Comparison of ENCODE assay signal across 9 mouse cellular contexts in genomic region chr2:32821041-32821802, GRCm38 (mm10). TPM values are rescaled to one million over a fixed set of nuclear protein-coding genes. Genes with fewer than 3 reads are reported as not detected.
DNase-seq lines count a peak whose midpoint lies in the region; ATAC-seq and TF ChIP-seq lines count a peak whose summit lies in the region.
"Had no signal": no experiment of that assay in that cellular context is flagged by ENCODE, and none has a peak within 500 bp of the region (broad histone marks: within the 10 kb centered on the region; RNA-seq: fewer than 3 reads in every experiment).

No protein-coding gene starts in this region.

- peak; percentile 72 for TF ChIP-seq CTCF in liver, embryonic 14.5 days (IDR thresholded peaks at IDR 0.05; ENCODE audit: low read depth)

- peaks cover 19% of the 10 kb centered on the region for H3K36me3 ChIP-seq in midbrain, embryonic 10.5 days
- H3K36me3 ChIP-seq in midbrain, embryonic 11.5 days (ENCODE audit: control insufficient read depth, insufficient read depth, low read length) = no peaks in the 10 kb centered on the region
- no peaks in the 10 kb centered on the region for H3K36me3 ChIP-seq in liver, embryonic 14.5 days (replicated peaks; ENCODE audit: control insufficient read depth, insufficient read depth, low read depth)

- no peaks in the 10 kb centered on the region for H3K9me3 ChIP-seq in midbrain, embryonic 10.5 days (replicated peaks)
- no peaks in the 10 kb centered on the region for H3K9me3 ChIP-seq in midbrain, embryonic 11.5 days (ENCODE audit: control insufficient read depth, low read length)
- no peaks in the 10 kb centered on the region for H3K9me3 ChIP-seq in liver, embryonic 14.5 days (ENCODE audit: control insufficient read depth, low read length)

- H3K4me1 ChIP-seq in midbrain, embryonic 10.5 days = peaks cover 23% of the 10 kb centered on the region
- peaks cover 7% of the 10 kb centered on the region for H3K4me1 ChIP-seq in midbrain, embryonic 11.5 days (ENCODE audit: control insufficient read depth, insufficient read depth, low read length)
- no peaks in the 10 kb centered on the region for H3K4me1 ChIP-seq in liver, embryonic 14.5 days (replicated peaks; ENCODE audit: control insufficient read depth in 2 of 2, insufficient read depth in 2 of 2, low read length in 1 of 2)

- peak; percentile 74 for DNase-seq in cerebellum, adult 9-10 months
- DNase-seq in cerebellum, adult 9-11 months = no peak
- peak; percentile 40 for DNase-seq in midbrain, embryonic 10.5 days (ENCODE audit: low spot score)
- DNase-seq in midbrain, embryonic 11.5 days (ENCODE audit: low spot score, missing footprints) = no peak
- peak; percentile 13 to 31 (median 16) for DNase-seq in liver, embryonic 14.5 days (ENCODE audit: low read depth in 3 of 3, low spot score in 3 of 3)
- DNase-seq in spleen, postnatal 10 days (ENCODE audit: low spot score in 2 of 2) = peak; percentile 30 to 68
- no peak for DNase-seq in urinary bladder, postnatal 4 days (ENCODE audit: low spot score in 2 of 2)

- no peak for ATAC-seq in midbrain, embryonic 11.5 days (ENCODE audit: low FRiP score)
- peak; percentile 78 for ATAC-seq in common myeloid progenitor, adult 5-6 weeks (replicated peaks; ENCODE audit: low read depth, poor library complexity, severe bottlenecking)
- ATAC-seq in liver, embryonic 14.5 days (ENCODE audit: insufficient read depth) = peak; percentile 51; the same call in 1 of the 2 replicates

- WGBS in midbrain, embryonic 10.5 days = 76% methylated on average over 11 of the region's 11 CpGs
- WGBS in midbrain, embryonic 11.5 days = 73% methylated on average over 11 of the region's 11 CpGs
- WGBS in liver, embryonic 14.5 days (ENCODE audit: insufficient replicate concordance) = 47% methylated on average over 11 of the region's 11 CpGs

- no peak overlapping the region for H3K4me2 ChIP-seq in midbrain, embryonic 11.5 days
- H3K4me2 ChIP-seq in liver, embryonic 14.5 days (ENCODE audit: low read depth) = no peak overlapping the region

- H3K4me3 ChIP-seq in midbrain, embryonic 10.5 days = no peak overlapping the region
- H3K4me3 ChIP-seq in midbrain, embryonic 11.5 days (ENCODE audit: low read depth, low read length) = no peak overlapping the region
- H3K4me3 ChIP-seq in liver, embryonic 14.5 days (ENCODE audit: insufficient read depth in 1 of 2, low read depth in 2 of 2, low read length in 2 of 2) = no peak overlapping the region

- H3K27ac ChIP-seq in midbrain, embryonic 10.5 days (replicated peaks) = no peak overlapping the region
- no peak overlapping the region for H3K27ac ChIP-seq in midbrain, embryonic 11.5 days (ENCODE audit: low read depth, low read length)
- no peak overlapping the region for H3K27ac ChIP-seq in liver, embryonic 14.5 days

- peak; percentile 7; the same call in 1 of the 2 replicates for TF ChIP-seq EP300 in liver, embryonic 14.5 days (IDR thresholded peaks at IDR 0.05; ENCODE audit: low read depth)

- H3K9ac ChIP-seq in midbrain, embryonic 11.5 days (ENCODE audit: low read length) = no peak overlapping the region
- H3K9ac ChIP-seq in liver, embryonic 14.5 days (replicated peaks) = no peak overlapping the region

- no peaks in the 10 kb centered on the region for H3K27me3 ChIP-seq in midbrain, embryonic 10.5 days (ENCODE audit: low read depth, poor library complexity, severe bottlenecking)
- no peaks in the 10 kb centered on the region for H3K27me3 ChIP-seq in midbrain, embryonic 11.5 days (ENCODE audit: control insufficient read depth, insufficient read depth, low read length)
- H3K27me3 ChIP-seq in liver, embryonic 14.5 days (ENCODE audit: control insufficient read depth, insufficient read depth, low read length) = no peaks in the 10 kb centered on the region

RNA-seq across cellular contexts. Expression of gene Stxbp1, which starts 25.8 kb away (rescaled TPM):
- 31.4 and 45.6 TPM in 2 replicates for polyA plus RNA-seq in midbrain, embryonic 10.5 days (2016; fragmentation: Nextera tagmentation; extraction: Ambion mirVana)
- polyA plus RNA-seq in midbrain, embryonic 11.5 days (2014; fragmentation: Nextera tagmentation; extraction: Ambion mirVana) = 51.4 and 53.8 TPM in 2 replicates
- total RNA-seq in common myeloid progenitor, adult 5-6 weeks (2017) = 7.4 and 9.1 TPM in 2 replicates
- 1.4 and 2.1 TPM in 2 replicates for polyA plus RNA-seq in liver, embryonic 14.5 days (2012; rRNA removed)
- 2.3 and 2.6 TPM in 2 replicates for polyA plus RNA-seq in liver, embryonic 14.5 days (2014; fragmentation: Nextera tagmentation; extraction: Ambion mirVana)

RNA-seq across cellular contexts. Expression of gene Cfap157, which starts 37.0 kb away (rescaled TPM):
- polyA plus RNA-seq in midbrain, embryonic 10.5 days (2016; fragmentation: Nextera tagmentation; extraction: Ambion mirVana) = 0.90 and 1.2 TPM in 2 replicates
- 0.08 and 0.28 TPM in 2 replicates for polyA plus RNA-seq in midbrain, embryonic 11.5 days (2014; fragmentation: Nextera tagmentation; extraction: Ambion mirVana)
- not detected in 2 replicates for total RNA-seq in common myeloid progenitor, adult 5-6 weeks (2017)
- polyA plus RNA-seq in liver, embryonic 14.5 days (2012; rRNA removed) = not detected in 2 replicates
- not detected in 2 replicates for polyA plus RNA-seq in liver, embryonic 14.5 days (2014; fragmentation: Nextera tagmentation; extraction: Ambion mirVana)
- polyA plus RNA-seq: large intestine, adult 2 months had no signal

RNA-seq across cellular contexts. Expression of gene Ptrh1, which starts 45.6 kb away (rescaled TPM):
- polyA plus RNA-seq in midbrain, embryonic 10.5 days (2016; fragmentation: Nextera tagmentation; extraction: Ambion mirVana) = 5.2 TPM in 2 replicates
- polyA plus RNA-seq in midbrain, embryonic 11.5 days (2014; fragmentation: Nextera tagmentation; extraction: Ambion mirVana) = 3.2 and 3.9 TPM in 2 replicates
- total RNA-seq in common myeloid progenitor, adult 5-6 weeks (2017) = 1.3 and 4.0 TPM in 2 replicates
- polyA plus RNA-seq in liver, embryonic 14.5 days (2012; rRNA removed) = 1.3 and 1.7 TPM in 2 replicates
- 1.9 and 2.2 TPM in 2 replicates for polyA plus RNA-seq in liver, embryonic 14.5 days (2014; fragmentation: Nextera tagmentation; extraction: Ambion mirVana)

RNA-seq across cellular contexts. Expression of gene Ttc16, which starts 45.8 kb away (rescaled TPM):
- 0.31 TPM in 2 replicates for polyA plus RNA-seq in midbrain, embryonic 10.5 days (2016; fragmentation: Nextera tagmentation; extraction: Ambion mirVana)
- 0.26 and 0.30 TPM in 2 replicates for polyA plus RNA-seq in midbrain, embryonic 11.5 days (2014; fragmentation: Nextera tagmentation; extraction: Ambion mirVana)
- total RNA-seq in common myeloid progenitor, adult 5-6 weeks (2017) = not detected in 2 replicates
- polyA plus RNA-seq in liver, embryonic 14.5 days (2012; rRNA removed) = 0.18 and 0.22 TPM in 2 replicates
- 0.09 and 0.10 TPM in 2 replicates for polyA plus RNA-seq in liver, embryonic 14.5 days (2014; fragmentation: Nextera tagmentation; extraction: Ambion mirVana)

RNA-seq across cellular contexts. Expression of gene Fam129b, which starts 54.7 kb away (rescaled TPM):
- polyA plus RNA-seq in midbrain, embryonic 10.5 days (2016; fragmentation: Nextera tagmentation; extraction: Ambion mirVana) = 23.5 and 25.5 TPM in 2 replicates
- polyA plus RNA-seq in midbrain, embryonic 11.5 days (2014; fragmentation: Nextera tagmentation; extraction: Ambion mirVana) = 10.3 and 10.6 TPM in 2 replicates
- 13.1 TPM in 2 replicates for total RNA-seq in common myeloid progenitor, adult 5-6 weeks (2017)
- polyA plus RNA-seq in liver, embryonic 14.5 days (2012; rRNA removed) = 5.7 and 5.9 TPM in 2 replicates
- 2.7 and 2.9 TPM in 2 replicates for polyA plus RNA-seq in liver, embryonic 14.5 days (2014; fragmentation: Nextera tagmentation; extraction: Ambion mirVana)

Comparison
In these comparisons a context has a peak if more than half of its experiments do, and no peak if none do; other contexts are left out.
1. DNase-seq: peak in cerebellum, adult 9-10 months (single experiment), midbrain, embryonic 10.5 days (single experiment), liver, embryonic 14.5 days (3 of 3) and spleen, postnatal 10 days (2 of 2); none in cerebellum, adult 9-11 months (single experiment), midbrain, embryonic 11.5 days (single experiment) and urinary bladder, postnatal 4 days (0 of 2).